20 mouse cellular contexts compared by ENCODE assay signal in genomic region chr16:65174561-65174960, GRCm38 (mm10).
DNase-seq lines count a peak whose midpoint lies in the region; ATAC-seq and TF ChIP-seq lines count a peak whose summit lies in the region.
"Had no signal": no experiment of that assay in that cellular context is flagged by ENCODE, and none has a peak within 500 bp of the region (broad histone marks: within the 10 kb centered on the region; RNA-seq: fewer than 3 reads in every experiment).

No protein-coding gene starts in this region.

- peaks cover 0 to 13% of the 10 kb centered on the region in 2 experiments; a peak in 2 of 4 replicates for H3K4me1 ChIP-seq in CH12.LX (ENCODE audit: control insufficient read depth in 1 of 2, insufficient read depth in 2 of 2)
- no peaks in the 10 kb centered on the region for H3K4me1 ChIP-seq in midbrain, embryonic 16.5 days (ENCODE audit: control insufficient read depth, insufficient read depth, low read length)
- H3K4me1 ChIP-seq: embryonic facial prominence, embryonic 13.5 days; forebrain, embryonic 12.5 days; heart, embryonic 12.5 days; hindbrain, embryonic 15.5 days had no signal

- no peaks in the 10 kb centered on the region for H3K9me3 ChIP-seq in CH12.LX (replicated peaks; ENCODE audit: low read length)
- no peaks in the 10 kb centered on the region for H3K9me3 ChIP-seq in midbrain, embryonic 16.5 days (replicated peaks; ENCODE audit: control insufficient read depth, low read length, poor library complexity, severe bottlenecking)
- H3K9me3 ChIP-seq: forebrain, embryonic 12.5 days; heart, embryonic 12.5 days; hindbrain, embryonic 15.5 days had no signal

- 69% methylated on average over 3 of the region's 3 CpGs for WGBS in midbrain, embryonic 16.5 days

- DNase-seq in A20 (ENCODE audit: low read depth, low spot score) (peak; percentile 72), CH12.LX (ENCODE audit: extremely low read depth) (peak; percentile 37)
- no peak for DNase-seq in right cerebral cortex, postnatal 10 days (ENCODE audit: low spot score in 2 of 2)
- no peak for DNase-seq in cerebellum, adult 9-11 months
- DNase-seq: adrenal gland, adult 8-10 months; adrenal gland, postnatal 36 days; cerebellum, adult 11-12 months; cerebellum, postnatal 14 days; forebrain, postnatal 0 days; gastrocnemius, postnatal 36 days; heart, adult 2 months; kidney, adult 2 months had no signal

- no peak overlapping the region for H3K27ac ChIP-seq in CH12.LX (ENCODE audit: insufficient read depth, low read depth)
- H3K27ac ChIP-seq in midbrain, embryonic 16.5 days (ENCODE audit: low read length), result no peak overlapping the region
- H3K27ac ChIP-seq: embryonic facial prominence, embryonic 13.5 days; forebrain, embryonic 12.5 days; heart, adult 2 months; hindbrain, embryonic 15.5 days had no signal

- H3K27me3 ChIP-seq in CH12.LX (replicated peaks), result no peaks in the 10 kb centered on the region
- H3K27me3 ChIP-seq in midbrain, embryonic 16.5 days (ENCODE audit: control insufficient read depth, insufficient read depth, low read depth, low read length), result no peaks in the 10 kb centered on the region
- H3K27me3 ChIP-seq: embryonic facial prominence, embryonic 13.5 days; forebrain, embryonic 12.5 days; heart, embryonic 12.5 days; hindbrain, embryonic 15.5 days had no signal

- no peaks in the 10 kb centered on the region for H3K36me3 ChIP-seq in CH12.LX (replicated peaks in 1 of 2; ENCODE audit: control insufficient read depth in 1 of 2, insufficient read depth in 1 of 2, low read length in 1 of 2)
- no peaks in the 10 kb centered on the region for H3K36me3 ChIP-seq in midbrain, embryonic 16.5 days (ENCODE audit: control insufficient read depth, insufficient read depth, low read length)
- H3K36me3 ChIP-seq: embryonic facial prominence, embryonic 13.5 days; forebrain, embryonic 12.5 days; heart, embryonic 12.5 days; hindbrain, embryonic 15.5 days had no signal

- dilution Hi-C loops in CH12.LX (cut with MboI; ENCODE audit: extremely low pct_ligation_motif_present, extremely low pct_unique_long_range_greater_than_20kb, low sequenced_read_pairs), result no loop called here

- ATAC-seq in granulocyte monocyte progenitor cell, adult 5-6 weeks (replicated peaks; ENCODE audit: poor library complexity, severe bottlenecking), result peak; percentile 92
- peak; percentile 53 for ATAC-seq in neutrophil, adult 5-6 weeks (ENCODE audit: extremely low read depth, insufficient number of reproducible peaks, low FRiP score, poor library complexity, severe bottlenecking)
- ATAC-seq in midbrain, embryonic 16.5 days, result no peak
- ATAC-seq: forebrain, postnatal 0 days; intestine, embryonic 16.5 days had no signal

- TF ChIP-seq EP300 in CH12.LX (IDR thresholded peaks at IDR 0.05; ENCODE audit: low read length), result no peak

- no peak for TF ChIP-seq RAD21 in CH12.LX (IDR thresholded peaks at IDR 0.05; ENCODE audit: low read depth, low read length)

- no peak overlapping the region for H3K4me3 ChIP-seq in CH12.LX (replicated peaks in 1 of 3; ENCODE audit: low read depth in 2 of 3, low read length in 2 of 3, poor library complexity in 1 of 3)
- no peak overlapping the region for H3K4me3 ChIP-seq in midbrain, embryonic 16.5 days (ENCODE audit: low read depth, low read length)
- H3K4me3 ChIP-seq: embryonic facial prominence, embryonic 13.5 days; forebrain, embryonic 12.5 days; heart, adult 2 months; heart, embryonic 12.5 days; hindbrain, embryonic 15.5 days had no signal

- no peak overlapping the region for H3K9ac ChIP-seq in CH12.LX (ENCODE audit: insufficient read depth, low read depth)
- no peak overlapping the region for H3K9ac ChIP-seq in midbrain, embryonic 16.5 days (ENCODE audit: low read depth, low read length)
- H3K9ac ChIP-seq: embryonic facial prominence, embryonic 13.5 days; forebrain, embryonic 12.5 days; forebrain, postnatal 0 days; heart, embryonic 12.5 days; hindbrain, embryonic 15.5 days had no signal

- in situ Hi-C loops in CH12.LX (cut with MboI; ENCODE audit: low pct_ligation_motif_present, low pct_unique_long_range_greater_than_20kb, low sequenced_read_pairs), result no loop called here

- no peak for TF ChIP-seq CTCF in CH12.LX (conservative IDR thresholded peaks at IDR 0.05 in 1 of 2, IDR thresholded peaks at IDR 0.05 in 1 of 2; ENCODE audit: low read depth in 2 of 2, low read length in 2 of 2)

- no peaks in the 10 kb centered on the region for H3K79me2 ChIP-seq in CH12.LX (replicated peaks; ENCODE audit: control insufficient read depth, extremely low read depth, insufficient read depth, poor library complexity, severe bottlenecking)

- no peak overlapping the region for H3K4me2 ChIP-seq in CH12.LX (ENCODE audit: insufficient read depth, low read depth, poor library complexity, severe bottlenecking)
- H3K4me2 ChIP-seq in midbrain, embryonic 16.5 days (ENCODE audit: low read length), result no peak overlapping the region
- H3K4me2 ChIP-seq: embryonic facial prominence, embryonic 13.5 days; forebrain, embryonic 12.5 days; heart, embryonic 12.5 days; hindbrain, embryonic 15.5 days had no signal

- TF ChIP-seq POLR2A in CH12.LX (IDR thresholded peaks at IDR 0.05; ENCODE audit: low read depth, low read length), result no peak

TF ChIP-seq in CH12.LX, 34 proteins besides CTCF, POLR2A, EP300 and RAD21:
- no peak for TF ChIP-seq JUND (conservative IDR thresholded peaks at IDR 0.05; ENCODE audit: low read depth, low read length)
- no peak for TF ChIP-seq USF1 (IDR thresholded peaks at IDR 0.05; ENCODE audit: low read depth, low read length)
- no peak for TF ChIP-seq JUN (IDR thresholded peaks at IDR 0.05; ENCODE audit: insufficient read depth, low read depth, low read length)
- TF ChIP-seq MAZ (IDR thresholded peaks at IDR 0.05; ENCODE audit: low read depth, low read length), result no peak
- no peak for TF ChIP-seq TBP (conservative IDR thresholded peaks at IDR 0.05; ENCODE audit: low read depth, low read length)
- TF ChIP-seq MXI1 (IDR thresholded peaks at IDR 0.05; ENCODE audit: low read depth, low read length), result no peak
- TF ChIP-seq ELF1 (IDR thresholded peaks at IDR 0.05; ENCODE audit: low read depth, low read length), result no peak
- TF ChIP-seq BHLHE40 (IDR thresholded peaks at IDR 0.05; ENCODE audit: low read depth, low read length), result no peak
- TF ChIP-seq CHD1 (IDR thresholded peaks at IDR 0.05; ENCODE audit: low read depth, low read length), result no peak
- no peak for TF ChIP-seq RCOR1 (conservative IDR thresholded peaks at IDR 0.05; ENCODE audit: low read depth, low read length)
- no peak for TF ChIP-seq SMC3 (IDR thresholded peaks at IDR 0.05; ENCODE audit: low read depth, low read length)
- TF ChIP-seq GABPA (IDR thresholded peaks at IDR 0.05; ENCODE audit: insufficient replicate concordance, low read depth, low read length), result no peak
- no peak for TF ChIP-seq UBTF (IDR thresholded peaks at IDR 0.05; ENCODE audit: low read depth, low read length)
- no peak for TF ChIP-seq KAT2A (IDR thresholded peaks at IDR 0.05; ENCODE audit: insufficient replicate concordance, low read length)
- no peak for TF ChIP-seq MAFK (IDR thresholded peaks at IDR 0.05; ENCODE audit: insufficient replicate concordance, low read length)
- TF ChIP-seq MEF2A (IDR thresholded peaks at IDR 0.05; ENCODE audit: borderline replicate concordance, low read depth, low read length), result no peak
- no peak for TF ChIP-seq ZNF384 (IDR thresholded peaks at IDR 0.05; ENCODE audit: low read depth, low read length)

Comparison
In these comparisons a context has a peak if more than half of its experiments do, and no peak if none do; other contexts are left out.
1. DNase-seq: peak in A20 (single experiment) and CH12.LX (single experiment); none in right cerebral cortex, postnatal 10 days (0 of 2) and cerebellum, adult 9-11 months (single experiment).